Mouse (Mus musculus): ENCODE results near the gene Olfr1415. TPM values are rescaled to one million over a fixed set of nuclear protein-coding genes. Genes with fewer than 3 reads are reported as not detected.
A peak's percentile ranks its signal among the peaks of the same experiment; 100 is the strongest.
"Not testable (repeated sequence)": the region's sequence is repeated elsewhere in the genome, so short reads cannot be mapped to it uniquely, and the experiment has no call there.

Olfr1415 gene
- not detected for total RNA-seq (2021)
- long read RNA-seq, experiment 1 = 0 reads
- long read RNA-seq, experiment 2 = 0 reads

DNA sequence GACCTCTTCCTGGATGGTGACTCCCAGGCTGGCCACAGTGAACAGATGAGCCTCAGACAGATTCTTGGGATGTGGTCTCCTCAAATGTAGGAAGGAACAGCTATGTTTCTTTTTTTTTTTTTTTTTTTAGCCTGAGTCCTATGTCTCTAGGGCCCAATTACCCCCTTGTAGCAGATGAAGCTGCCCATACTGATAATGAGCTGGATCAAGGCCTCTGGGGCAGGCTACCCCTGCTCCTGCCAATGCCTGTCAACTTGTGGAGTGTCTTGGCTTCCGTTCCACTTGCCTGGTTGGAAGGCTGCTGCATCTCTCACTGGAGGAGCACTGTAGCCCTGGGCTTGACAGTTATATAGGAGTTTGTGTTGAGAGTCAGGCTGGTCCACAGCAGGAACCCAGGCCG, at the start of gene Olfr1415:
Olfr1415 (minus strand) TSS at position 101 of the 400 bp plus-strand sequence.
- DNase-seq (ENCODE audit: low spot score in 2 of 2) = no peak

DNA sequence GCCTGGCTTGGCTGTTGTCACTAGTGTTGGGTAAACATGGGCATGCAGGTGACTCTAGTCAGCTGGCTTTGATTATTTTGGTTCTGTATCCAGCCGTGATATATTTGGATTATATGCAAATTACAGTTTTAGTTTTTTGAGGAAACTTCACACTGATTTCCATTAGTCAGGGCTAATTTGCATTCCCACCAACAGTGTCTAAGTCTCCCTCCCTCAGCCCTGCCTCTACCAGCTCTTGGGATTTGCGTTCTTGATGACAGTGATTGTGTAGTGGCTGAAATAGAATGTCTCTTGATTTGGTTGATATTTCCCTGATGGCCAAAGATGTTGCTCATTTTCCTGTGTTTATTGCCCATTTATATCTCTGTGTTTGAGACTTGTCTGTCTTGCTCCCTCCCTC, 43.2 kb upstream of the Olfr1415 start:
- no peak for DNase-seq (ENCODE audit: low spot score in 2 of 2)

DNA sequence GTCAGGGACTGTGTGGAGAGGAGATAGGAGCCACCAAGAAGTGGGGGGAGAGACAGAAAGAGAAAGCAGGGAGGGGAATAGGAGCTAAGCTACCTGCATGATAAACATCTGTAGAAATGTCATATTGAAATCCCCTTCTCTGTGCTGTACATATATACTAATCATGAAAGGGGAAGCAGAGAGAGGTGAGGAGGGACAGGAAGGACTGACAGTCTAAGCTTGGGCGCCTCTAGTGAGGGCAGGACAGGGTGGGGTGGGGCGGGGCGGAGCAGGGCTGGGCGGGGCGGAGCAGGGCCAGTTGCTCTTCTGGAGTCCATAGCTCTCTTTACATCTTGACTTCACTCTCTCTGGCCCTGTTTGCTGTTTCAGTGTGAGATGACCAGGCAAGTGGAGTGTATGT, 41.1 kb upstream of the Olfr1415 start:
- DNase-seq (ENCODE audit: low spot score in 2 of 2) = no peak

DNA sequence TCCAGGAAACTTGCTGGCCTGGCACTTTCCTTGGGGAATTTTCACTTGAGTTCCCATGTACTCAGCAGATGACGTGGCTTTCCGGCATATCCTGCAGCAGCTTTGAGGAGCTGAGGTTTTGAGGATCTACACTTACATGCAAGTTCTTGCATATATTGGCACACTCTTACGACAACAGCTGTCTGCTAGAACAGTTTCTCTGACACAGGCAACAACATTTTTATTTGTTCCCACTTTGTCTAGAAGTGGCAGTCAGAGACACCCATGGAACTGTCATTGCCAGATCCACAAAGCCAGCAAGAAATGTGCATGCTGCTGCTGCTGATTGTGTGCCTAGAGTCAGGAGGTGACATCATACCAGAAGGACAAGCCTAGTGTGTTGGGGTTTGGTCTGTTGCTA, 27.9 kb upstream of the Olfr1415 start:
- DNase-seq (ENCODE audit: low spot score in 2 of 2) = no peak

GRCm38 (mm10) chr1:92521376-92521775, 25.5 kb upstream of the Olfr1415 start:
- DNase-seq (ENCODE audit: low spot score in 2 of 2) = peak; percentile 49 to 56

DNA sequence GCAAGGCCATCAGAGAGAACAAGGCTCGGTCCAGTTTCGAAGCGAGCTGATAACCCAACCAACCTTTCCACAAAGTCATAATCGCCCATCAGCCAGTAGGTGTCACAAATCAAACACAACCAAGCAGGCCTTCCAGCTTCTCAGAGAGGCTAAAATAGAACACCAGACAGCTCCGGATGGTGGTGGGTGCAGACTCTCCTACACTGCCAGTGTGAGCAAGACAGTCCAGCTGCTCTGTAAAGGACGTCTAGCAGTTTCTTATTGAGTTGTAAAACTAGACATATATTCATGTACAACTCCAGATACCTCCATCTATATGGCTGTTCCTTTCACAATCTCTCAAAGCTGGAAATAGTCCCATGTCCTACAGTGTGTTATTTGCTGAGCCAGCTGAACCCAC, 23.1 kb upstream of the Olfr1415 start:
- DNase-seq (ENCODE audit: low spot score in 2 of 2) = peak; percentile 50 to 68

DNA sequence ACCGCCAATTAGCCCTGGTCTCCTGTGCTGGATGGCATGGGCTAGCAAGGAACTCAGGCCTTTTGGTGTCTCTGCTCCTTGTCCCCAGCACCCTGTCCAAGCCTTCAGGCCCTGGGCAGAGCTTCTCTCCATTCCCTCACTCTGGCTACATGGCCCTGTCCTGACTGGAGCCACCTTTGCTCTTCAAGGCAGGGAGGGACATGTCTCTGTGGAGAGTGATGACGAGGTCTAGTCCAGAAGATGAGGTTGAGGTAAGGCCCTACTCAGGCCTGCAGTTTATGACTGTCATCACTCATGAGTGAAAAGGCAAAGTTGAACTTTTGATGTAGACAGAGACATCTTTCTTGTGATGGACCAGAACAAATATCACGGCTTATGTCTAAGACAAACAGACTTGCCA, 22.7 kb upstream of the Olfr1415 start, which contains the start of gene Olfr1414:
Olfr1414 (minus strand) TSS at position 101 of the 400 bp plus-strand sequence.
- DNase-seq (ENCODE audit: low spot score in 2 of 2) = no peak

DNA sequence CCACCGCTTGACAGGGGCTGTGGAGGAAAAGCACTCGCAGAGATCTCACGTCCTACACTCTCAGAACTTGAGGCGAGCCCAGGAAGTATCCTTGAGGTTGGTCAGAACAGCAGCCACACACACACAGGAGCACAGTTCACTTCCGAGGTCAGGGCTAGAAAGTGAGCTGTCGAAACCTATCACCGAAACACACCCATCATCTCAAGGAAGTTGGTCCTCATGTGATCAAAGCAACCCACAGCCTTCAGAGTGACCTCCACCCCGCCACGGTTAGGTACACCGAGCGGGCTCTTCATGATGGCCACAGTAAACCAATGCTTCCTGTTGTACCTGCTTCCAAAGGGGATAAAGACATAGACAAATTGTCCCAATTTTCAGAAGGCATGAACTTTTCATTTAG, 19.5 kb upstream of the Olfr1415 start:
- DNase-seq (ENCODE audit: low spot score in 2 of 2) = no peak

DNA sequence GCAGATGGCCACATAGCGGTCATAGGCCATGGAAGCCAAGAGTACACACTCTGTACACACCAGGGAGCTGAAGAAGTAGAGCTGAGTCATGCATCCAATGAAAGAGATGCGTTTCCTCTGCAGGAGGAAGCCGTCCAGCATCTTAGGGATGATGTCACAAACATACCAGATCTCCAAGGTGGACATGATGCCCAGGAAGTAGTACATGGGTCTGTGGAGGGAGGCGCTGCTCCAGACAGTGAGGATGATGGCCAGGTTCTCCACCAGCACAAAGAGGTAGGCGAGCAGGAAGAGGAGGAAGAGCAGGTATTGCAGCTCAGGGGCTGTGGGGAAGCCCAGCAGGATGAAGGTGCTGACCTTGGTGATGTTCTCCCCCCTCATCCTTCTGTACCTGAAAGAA, 15.7 kb upstream of the Olfr1415 start:
- not testable (repeated sequence) for DNase-seq (ENCODE audit: low spot score in 2 of 2)

DNA sequence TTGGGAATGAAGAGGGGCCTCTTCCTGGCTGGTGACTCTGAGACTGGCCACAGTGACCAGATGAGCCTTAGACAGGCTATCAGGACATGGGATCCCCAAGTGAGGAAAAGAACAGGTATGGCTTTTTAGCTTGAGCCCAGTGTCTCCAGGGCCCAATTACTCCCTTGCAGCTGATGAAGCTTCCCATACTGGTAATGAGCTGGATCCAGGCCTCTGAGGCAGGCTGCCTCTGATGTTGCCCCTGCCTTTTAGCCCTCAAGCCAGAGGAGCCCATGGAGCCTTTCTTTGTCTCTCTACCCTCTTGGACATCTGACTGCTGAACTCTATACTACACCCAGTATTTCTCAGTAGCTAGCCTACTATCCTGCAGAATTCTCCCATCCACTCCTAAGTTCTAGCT, 10.9 kb downstream of the Olfr1415 start, which contains the start of gene Olfr1416:
Olfr1416 (minus strand) TSS at position 101 of the 400 bp plus-strand sequence.
- DNase-seq (ENCODE audit: low spot score in 2 of 2) = no peak

GRCm38 (mm10) chr1:92474066-92474578, 21.8 kb downstream of the Olfr1415 start:
- no peak for DNase-seq (ENCODE audit: low spot score in 2 of 2)

GRCm38 (mm10) chr1:92473165-92474041, 22.5 kb downstream of the Olfr1415 start, which contains the start of gene Ndufa10:
Ndufa10 (minus strand) TSS chr1:92473860.
- peak; percentile 89 to 93 for DNase-seq (ENCODE audit: low spot score in 2 of 2)

- DNase-seq (ENCODE audit: low spot score in 2 of 2) = no peak
Measured at GRCm38 (mm10) chr1:92468891-92469290, 27.0 kb downstream of the Olfr1415 start.

DNA sequence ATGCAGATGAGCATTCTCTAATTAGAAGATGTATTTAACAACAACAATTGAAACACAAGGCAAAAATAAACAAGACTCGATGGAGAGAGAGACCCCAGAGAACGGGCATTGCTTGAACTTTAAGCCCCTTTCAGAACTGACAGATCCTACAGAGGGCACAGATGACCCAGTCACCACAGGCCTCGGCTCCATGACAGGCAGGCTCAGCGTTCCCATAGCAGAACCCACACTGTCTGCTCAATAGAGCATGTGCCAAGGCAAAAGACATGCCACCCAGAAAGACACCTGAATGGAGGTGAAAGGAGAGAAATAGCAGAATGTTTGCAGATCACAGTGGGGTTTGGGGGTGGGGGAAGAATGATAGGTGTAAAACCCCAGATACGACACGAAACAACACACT, 37.5 kb downstream of the Olfr1415 start:
- DNase-seq (ENCODE audit: low spot score in 2 of 2) = no peak

DNA sequence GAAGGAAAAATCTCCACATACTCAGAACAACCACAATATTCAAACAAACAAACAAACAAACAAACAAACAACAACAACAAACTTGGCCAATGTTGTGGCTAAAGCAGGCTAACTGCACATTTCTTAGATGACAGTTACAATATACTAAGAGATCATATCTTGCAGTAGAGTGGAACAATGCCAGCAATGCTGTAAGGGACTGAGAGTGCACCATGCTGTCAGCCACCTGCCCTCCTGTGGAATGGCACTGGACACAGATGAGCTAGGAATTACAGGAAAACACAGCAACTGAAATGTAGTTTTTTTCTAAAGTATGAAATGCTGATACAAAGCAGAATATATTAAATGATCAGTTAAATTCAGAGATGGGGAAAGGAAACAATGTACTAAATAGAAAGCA, 38.1 kb downstream of the Olfr1415 start:
- no peak for DNase-seq (ENCODE audit: low spot score in 2 of 2)

DNA sequence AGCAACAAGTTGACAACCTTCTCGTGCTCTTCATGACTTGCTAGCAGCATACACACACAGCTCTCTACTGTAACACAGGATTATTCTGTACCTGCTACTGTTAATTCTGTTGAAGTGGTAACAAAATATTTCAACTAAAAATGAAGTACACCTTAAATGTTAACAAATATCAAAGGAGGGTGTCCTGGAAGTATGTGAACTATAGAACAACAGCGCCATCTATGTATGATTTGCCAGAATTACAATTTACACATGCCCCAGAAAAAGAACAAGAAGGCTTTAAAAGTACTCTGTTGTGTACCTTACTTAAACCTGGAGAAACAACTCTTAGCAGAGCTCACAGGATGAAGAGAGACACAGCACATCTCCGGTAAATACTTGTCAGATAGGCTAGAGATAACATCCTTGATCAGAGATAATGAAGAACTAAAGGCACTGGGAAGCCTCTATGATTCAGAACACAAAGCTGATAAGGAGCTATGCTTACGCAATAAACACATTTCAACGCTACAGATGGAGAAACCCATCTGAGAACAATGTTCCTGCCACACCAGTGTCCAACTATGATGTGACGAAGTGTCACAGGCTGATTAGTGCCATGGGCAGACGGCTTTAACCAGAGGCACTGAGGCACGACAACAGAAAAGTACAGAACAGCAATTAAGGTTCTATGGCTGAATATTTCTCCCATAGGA, 42.0 kb downstream of the Olfr1415 start:
- DNase-seq (ENCODE audit: low spot score in 2 of 2) = no peak

- no peak for DNase-seq (ENCODE audit: low spot score in 2 of 2)
Measured at GRCm38 (mm10) chr1:92448293-92448692, 47.6 kb downstream of the Olfr1415 start.

DNA sequence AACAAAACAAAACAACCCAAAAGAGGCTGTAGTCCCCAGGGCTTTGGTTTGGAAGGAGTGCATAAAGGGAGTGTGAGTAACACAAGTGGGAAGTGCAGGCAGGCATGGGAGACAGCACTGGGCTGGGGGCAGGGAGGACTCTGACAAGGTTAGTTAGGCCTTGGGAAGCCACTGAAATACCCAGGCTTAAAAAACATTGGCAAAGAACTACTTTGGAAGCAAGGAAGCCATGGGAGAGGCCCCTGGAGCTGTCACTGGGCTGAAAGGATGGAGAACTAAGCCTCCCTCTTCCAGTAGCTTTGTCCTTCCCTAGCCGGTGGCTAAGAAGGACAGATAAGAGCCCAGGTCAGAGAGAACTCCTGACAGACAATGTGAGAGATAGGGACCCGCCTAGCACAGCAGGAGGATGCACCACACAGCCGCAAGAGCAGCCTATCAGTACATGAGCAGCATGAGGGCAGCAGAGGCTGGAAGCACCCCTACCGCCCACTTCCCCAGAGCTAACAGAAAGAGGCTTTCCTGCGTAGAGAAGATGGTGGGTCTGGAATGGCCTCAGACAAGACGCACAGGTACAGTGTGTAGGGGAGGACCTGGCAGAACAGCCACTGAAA, 54.3 kb downstream of the Olfr1415 start:
- no peak for DNase-seq (ENCODE audit: low spot score in 2 of 2)

DNA sequence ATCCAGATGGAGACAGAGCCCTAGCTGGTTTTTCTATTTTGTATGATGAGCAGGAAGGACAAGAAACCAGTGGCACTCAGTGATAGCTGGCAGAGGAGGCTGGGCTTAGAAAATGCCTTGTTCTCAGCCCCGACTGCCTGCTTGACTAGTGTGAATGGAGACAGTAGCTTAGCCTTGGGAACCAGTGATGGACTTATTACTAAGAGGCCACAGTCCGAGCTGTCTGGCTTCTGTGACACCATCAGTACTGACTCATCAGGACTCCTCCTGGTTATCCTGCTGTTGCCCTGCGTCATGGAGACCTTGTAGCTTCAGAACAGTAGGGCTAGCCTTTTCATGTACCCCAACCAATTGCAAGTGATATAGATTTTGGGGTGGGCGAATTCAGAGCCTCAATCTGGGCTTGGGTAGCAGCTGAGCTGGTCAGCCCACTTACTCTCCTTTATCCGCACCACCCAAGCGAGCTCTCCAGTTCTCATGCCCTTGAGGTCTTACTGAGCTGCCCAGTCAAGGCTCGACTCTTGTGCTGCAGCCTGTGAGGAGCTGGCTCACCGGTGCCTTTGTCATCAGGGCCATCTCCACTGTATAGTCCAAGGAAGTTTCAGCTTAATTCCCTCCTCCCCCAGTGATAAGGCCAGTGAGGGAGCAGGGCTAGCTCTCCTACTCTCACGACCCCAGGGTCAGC, 55.7 kb downstream of the Olfr1415 start:
- no peak for DNase-seq (ENCODE audit: low spot score in 2 of 2)

Measured in left cerebral cortex, adult 18-20 months (tissue).